Mouse (Mus musculus): Measurements from ENCODE around the gene Mgat5b.

DNA sequence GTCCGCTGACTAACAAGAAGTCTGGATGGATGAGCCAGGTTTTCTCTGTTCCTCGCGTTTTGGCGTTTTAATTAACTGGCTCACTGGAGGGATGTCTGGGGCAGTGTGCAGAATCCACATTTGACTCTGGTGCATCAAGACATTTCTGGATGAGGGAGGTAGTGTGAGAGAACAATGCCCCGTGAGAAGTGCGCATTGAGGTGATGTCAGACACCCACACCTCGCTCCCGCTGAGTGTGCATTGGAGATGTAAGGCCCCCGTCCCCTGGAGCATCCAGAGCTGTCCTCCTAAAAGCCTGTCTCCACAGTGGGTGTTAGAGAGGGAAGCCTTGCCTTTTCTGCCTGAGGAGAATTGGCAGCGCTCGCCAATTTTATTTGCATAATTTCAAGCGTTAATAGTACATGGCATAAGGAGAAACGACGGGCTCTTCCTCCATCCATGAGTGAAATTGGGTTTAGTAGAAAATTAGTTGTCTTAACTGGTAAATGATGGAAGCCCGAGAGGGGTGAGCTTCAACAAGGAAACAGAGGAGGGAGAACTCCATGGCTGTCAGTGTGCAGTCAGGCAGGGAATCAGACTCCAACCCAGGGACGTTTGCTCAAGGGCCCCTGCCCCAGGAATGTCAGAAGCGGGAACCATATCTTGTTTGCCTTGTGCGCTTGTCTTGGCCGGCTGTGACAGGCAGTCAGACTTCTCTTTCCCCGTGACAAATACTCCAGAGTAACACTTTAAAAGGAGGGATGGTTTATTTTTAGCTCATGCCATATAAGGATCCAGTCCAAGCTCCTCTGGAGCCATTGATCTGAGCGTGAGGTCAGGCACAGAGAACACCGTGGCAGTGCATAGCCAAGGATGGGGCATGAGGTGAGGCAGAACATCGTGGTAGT, 35.8 kb downstream of the Mgat5b start:
- TF ChIP-seq POLR2A (IDR thresholded peaks at IDR 0.05; ENCODE audit: low read depth, low read length) (no peak), CTCF (IDR thresholded peaks at IDR 0.05; ENCODE audit: extremely low read depth, insufficient read depth, insufficient read length, insufficient replicate concordance) (no peak)
